Comparison of ENCODE assay signal across 8 mouse cellular contexts in the genomic region with DNA sequence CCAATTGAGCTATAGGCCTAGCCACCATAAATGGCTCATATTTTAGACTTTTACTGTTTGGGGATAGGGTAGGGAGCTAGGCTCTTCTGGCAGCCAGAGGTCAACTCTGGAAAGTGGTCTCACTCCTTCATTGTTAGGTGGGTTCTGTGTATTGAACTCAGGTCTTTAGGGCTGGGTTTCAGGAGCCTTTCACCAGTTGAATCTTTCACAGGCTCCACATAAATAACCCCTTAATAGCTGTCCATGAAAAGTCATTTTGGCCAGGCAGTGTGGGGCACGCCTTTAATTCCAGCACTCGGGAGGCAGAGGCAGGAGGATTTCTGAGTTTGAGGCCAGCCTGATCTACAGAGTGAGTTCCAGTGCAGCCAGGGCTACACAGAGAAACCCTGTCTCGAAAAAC. TPM values are rescaled to one million over a fixed set of nuclear protein-coding genes. Genes with fewer than 3 reads are reported as not detected.
DNase-seq lines count a peak whose midpoint lies in the region; ATAC-seq and TF ChIP-seq lines count a peak whose summit lies in the region.

No protein-coding gene starts in this region.

- peaks cover 5% of the 10 kb centered on the region; the same call in 1 of the 2 replicates for H3K4me1 ChIP-seq in testis, adult 2 months (ENCODE audit: control insufficient read depth, insufficient read depth, low read length)
- peaks cover 26% of the 10 kb centered on the region for H3K4me1 ChIP-seq in forebrain, embryonic 16.5 days (replicated peaks; ENCODE audit: control insufficient read depth, insufficient read depth, low read length)
- H3K4me1 ChIP-seq in liver, embryonic 12.5 days: peaks cover 66% of the 10 kb centered on the region
- H3K4me1 ChIP-seq in stomach, postnatal 0 days (replicated peaks; ENCODE audit: control insufficient read depth, insufficient read depth): peaks cover 4% of the 10 kb centered on the region; the same call in 1 of the 2 replicates

- no peak for DNase-seq in testis, postnatal 10 days (ENCODE audit: low spot score)
- no peak for DNase-seq in stomach, postnatal 0 days (ENCODE audit: low spot score)
- DNase-seq in gastrocnemius, postnatal 10 days: no peak
- no peak for DNase-seq in adrenal gland, adult 8-10 months
- DNase-seq in adrenal gland, postnatal 14 days: no peak

- no peaks in the 10 kb centered on the region for H3K9me3 ChIP-seq in forebrain, embryonic 16.5 days (ENCODE audit: control insufficient read depth, low read length)
- H3K9me3 ChIP-seq in liver, embryonic 12.5 days (replicated peaks): no peaks in the 10 kb centered on the region
- no peaks in the 10 kb centered on the region for H3K9me3 ChIP-seq in stomach, postnatal 0 days (ENCODE audit: control insufficient read depth, low read length)

- no peak for TF ChIP-seq EP300 in stomach, postnatal 0 days (optimal IDR thresholded peaks at IDR 0.05)

- H3K9ac ChIP-seq in forebrain, embryonic 16.5 days (replicated peaks; ENCODE audit: low read depth, low read length): no peak overlapping the region; the same call in 1 of the 2 replicates
- H3K9ac ChIP-seq in liver, embryonic 12.5 days: peak overlapping the region; percentile 100
- no peak overlapping the region for H3K9ac ChIP-seq in stomach, postnatal 0 days (ENCODE audit: low read length)

- ATAC-seq in forebrain, embryonic 16.5 days: no peak
- ATAC-seq in liver, embryonic 12.5 days: no peak
- no peak for ATAC-seq in stomach, postnatal 0 days (ENCODE audit: low FRiP score, low TSS enrichment)

- no peaks in the 10 kb centered on the region; the same call in 1 of the 2 replicates for H3K36me3 ChIP-seq in testis, adult 2 months (ENCODE audit: control insufficient read depth, insufficient read depth, low read length)
- H3K36me3 ChIP-seq in forebrain, embryonic 16.5 days (ENCODE audit: control insufficient read depth, insufficient read depth): no peaks in the 10 kb centered on the region
- H3K36me3 ChIP-seq in liver, embryonic 12.5 days: peaks cover 30% of the 10 kb centered on the region
- peaks cover 12% of the 10 kb centered on the region for H3K36me3 ChIP-seq in stomach, postnatal 0 days (ENCODE audit: control insufficient read depth, insufficient read depth, low read length)

- WGBS in forebrain, embryonic 16.5 days: 82% methylated on average over 3 of the region's 3 CpGs
- WGBS in liver, embryonic 12.5 days (ENCODE audit: insufficient replicate concordance): 68% methylated on average over 3 of the region's 3 CpGs
- 83% methylated on average over 3 of the region's 3 CpGs for WGBS in stomach, postnatal 0 days

- peak overlapping the region; percentile 97 for H3K4me3 ChIP-seq in testis, adult 2 months (ENCODE audit: control insufficient read depth, low read depth, low read length)
- H3K4me3 ChIP-seq in forebrain, embryonic 16.5 days (replicated peaks; ENCODE audit: low read length): peak overlapping the region; percentile 100
- H3K4me3 ChIP-seq in liver, embryonic 12.5 days: peak overlapping the region; percentile 100
- H3K4me3 ChIP-seq in stomach, postnatal 0 days (ENCODE audit: low read depth, low read length): no peak overlapping the region

- TF ChIP-seq POLR2A in testis, adult 2 months (IDR thresholded peaks at IDR 0.05; ENCODE audit: control insufficient read depth, low read depth, low read length): no peak

- H3K27me3 ChIP-seq in testis, adult 2 months (ENCODE audit: control insufficient read depth, insufficient read depth, low read length): no peaks in the 10 kb centered on the region
- no peaks in the 10 kb centered on the region for H3K27me3 ChIP-seq in forebrain, embryonic 16.5 days (replicated peaks; ENCODE audit: control insufficient read depth, insufficient read depth, low read length)
- H3K27me3 ChIP-seq in liver, embryonic 12.5 days (replicated peaks): no peaks in the 10 kb centered on the region
- H3K27me3 ChIP-seq in stomach, postnatal 0 days (ENCODE audit: control insufficient read depth, insufficient read depth, low read length): no peaks in the 10 kb centered on the region

- no peak for TF ChIP-seq CTCF in testis, adult 2 months (IDR thresholded peaks at IDR 0.05; ENCODE audit: control insufficient read depth, insufficient read depth, insufficient replicate concordance, low read depth, low read length)
- TF ChIP-seq CTCF in stomach, postnatal 0 days (IDR thresholded peaks at IDR 0.05; ENCODE audit: low read depth): no peak

- H3K27ac ChIP-seq in testis, adult 2 months (ENCODE audit: control insufficient read depth, insufficient read depth, low read depth, low read length): peak overlapping the region; percentile 100
- no peak overlapping the region for H3K27ac ChIP-seq in forebrain, embryonic 16.5 days (ENCODE audit: low read length)
- peak overlapping the region; percentile 98 for H3K27ac ChIP-seq in liver, embryonic 12.5 days
- no peak overlapping the region; the same call in 1 of the 2 replicates for H3K27ac ChIP-seq in stomach, postnatal 0 days (replicated peaks)

- peak overlapping the region; percentile 66 for H3K4me2 ChIP-seq in forebrain, embryonic 16.5 days (ENCODE audit: low read length)
- peak overlapping the region; percentile 85 for H3K4me2 ChIP-seq in liver, embryonic 12.5 days
- H3K4me2 ChIP-seq in stomach, postnatal 0 days (replicated peaks; ENCODE audit: low read depth): peak overlapping the region; percentile 63; the same call in 1 of the 2 replicates

RNA-seq across cellular contexts. Expression of a gene that starts 0.9 kb away (rescaled TPM):
- 27.4 and 40.2 TPM in 2 replicates for polyA plus RNA-seq in testis, adult 2 months (2012; rRNA removed)
- polyA plus RNA-seq in forebrain, embryonic 16.5 days (2015; fragmentation: Nextera tagmentation; extraction: Ambion mirVana): 43.4 and 48.3 TPM in 2 replicates
- 66.5 and 73.8 TPM in 2 replicates for polyA plus RNA-seq in liver, embryonic 12.5 days (2016; fragmentation: Nextera tagmentation; extraction: Ambion mirVana)
- 57.9 and 59.2 TPM in 2 replicates for polyA plus RNA-seq in stomach, postnatal 0 days (2015; fragmentation: Nextera tagmentation; extraction: Ambion mirVana)
- 100 to 1,000 TPM in 1 of 2 experiments, 10 to 100 TPM in 1; 96.8 to 111 TPM for total RNA-seq in gastrocnemius, postnatal 10 days (2021)
- total RNA-seq in adrenal gland, adult 8-10 months (2022): 100 to 1,000 TPM; 177 to 189 (median 179) TPM
- 151 and 187 TPM in 2 replicates for total RNA-seq in adrenal gland, postnatal 14 days (2021)

RNA-seq across cellular contexts. Expression of a gene that starts 30.0 kb away (rescaled TPM):
- 0.74 and 2.3 TPM in 2 replicates for polyA plus RNA-seq in testis, adult 2 months (2012; rRNA removed)
- polyA plus RNA-seq in forebrain, embryonic 16.5 days (2015; fragmentation: Nextera tagmentation; extraction: Ambion mirVana): 0.48 and 1.2 TPM in 2 replicates
- polyA plus RNA-seq in liver, embryonic 12.5 days (2016; fragmentation: Nextera tagmentation; extraction: Ambion mirVana): 0.30 and 0.35 TPM in 2 replicates
- 9.4 and 10.4 TPM in 2 replicates for polyA plus RNA-seq in stomach, postnatal 0 days (2015; fragmentation: Nextera tagmentation; extraction: Ambion mirVana)
- 10 to 100 TPM; 23.9 to 26.3 TPM for total RNA-seq in gastrocnemius, postnatal 10 days (2021)
- 10 to 100 TPM in 1 of 4 experiments, 1 to 10 TPM in 3; 4.3 to 10.2 (median 6.4) TPM for total RNA-seq in adrenal gland, adult 8-10 months (2022)
- 6.6 and 8.4 TPM in 2 replicates for total RNA-seq in adrenal gland, postnatal 14 days (2021)

RNA-seq across cellular contexts. Expression of a gene that starts 32.9 kb away (rescaled TPM):
- polyA plus RNA-seq in testis, adult 2 months (2012; rRNA removed): 11.1 and 13.9 TPM in 2 replicates
- 113 and 124 TPM in 2 replicates for polyA plus RNA-seq in forebrain, embryonic 16.5 days (2015; fragmentation: Nextera tagmentation; extraction: Ambion mirVana)
- polyA plus RNA-seq in liver, embryonic 12.5 days (2016; fragmentation: Nextera tagmentation; extraction: Ambion mirVana): 42.9 and 45.0 TPM in 2 replicates
- polyA plus RNA-seq in stomach, postnatal 0 days (2015; fragmentation: Nextera tagmentation; extraction: Ambion mirVana): 42.3 and 44.2 TPM in 2 replicates
- 10 to 100 TPM; 80.1 to 80.2 TPM for total RNA-seq in gastrocnemius, postnatal 10 days (2021)
- 100 to 1,000 TPM; 102 to 141 (median 119) TPM for total RNA-seq in adrenal gland, adult 8-10 months (2022)
- total RNA-seq in adrenal gland, postnatal 14 days (2021): 72.6 and 74.5 TPM in 2 replicates

Comparison
In these comparisons a context has a peak if more than half of its experiments do, and no peak if none do; other contexts are left out.
1. H3K27ac ChIP-seq: peak in testis, adult 2 months (single experiment) and liver, embryonic 12.5 days (single experiment); none in forebrain, embryonic 16.5 days (single experiment) and stomach, postnatal 0 days (single experiment).
2. Peak in every context shown above with its lines, with median percentiles within 50 percentile points of each other: H3K4me2 ChIP-seq.